In genomic region chr14:121379116-121379826, GRCm38 (mm10) we compare ENCODE assay signal across 8 mouse cellular contexts. TPM values are rescaled to one million over a fixed set of nuclear protein-coding genes. Genes with fewer than 3 reads are reported as not detected.
A peak's percentile ranks its signal among the peaks of the same experiment; 100 is the strongest.
DNase-seq lines count a peak whose midpoint lies in the region; ATAC-seq and TF ChIP-seq lines count a peak whose summit lies in the region.

No protein-coding gene starts in this region.

- H3K36me3 ChIP-seq in CH12.LX (replicated peaks in 1 of 2; ENCODE audit: control insufficient read depth in 1 of 2, insufficient read depth in 1 of 2, low read length in 1 of 2), result peaks cover 0 to 20% of the 10 kb centered on the region in 2 experiments
- H3K36me3 ChIP-seq in forebrain, embryonic 15.5 days, result no peaks in the 10 kb centered on the region
- no peaks in the 10 kb centered on the region for H3K36me3 ChIP-seq in neural tube, embryonic 14.5 days (ENCODE audit: control insufficient read depth, insufficient read depth, low read length)
- H3K36me3 ChIP-seq in testis, adult 2 months (ENCODE audit: control insufficient read depth, insufficient read depth, low read length), result no peaks in the 10 kb centered on the region

- TF ChIP-seq RAD21 in CH12.LX (IDR thresholded peaks at IDR 0.05; ENCODE audit: low read depth, low read length), result no peak

- no peak; a peak in 1 of 4 replicates for TF ChIP-seq CTCF in CH12.LX (conservative IDR thresholded peaks at IDR 0.05 in 1 of 2, IDR thresholded peaks at IDR 0.05 in 1 of 2; ENCODE audit: low read depth in 2 of 2, low read length in 2 of 2)
- no peak for TF ChIP-seq CTCF in testis, adult 2 months (IDR thresholded peaks at IDR 0.05; ENCODE audit: control insufficient read depth, insufficient read depth, insufficient replicate concordance, low read depth, low read length)

- peak; percentile 80 for TF ChIP-seq POLR2A in CH12.LX (IDR thresholded peaks at IDR 0.05; ENCODE audit: low read depth, low read length)
- TF ChIP-seq POLR2A in testis, adult 2 months (IDR thresholded peaks at IDR 0.05; ENCODE audit: control insufficient read depth, low read depth, low read length), result peak; percentile 44; the same call in 1 of the 2 replicates

- in situ Hi-C loops in CH12.LX (cut with MboI; ENCODE audit: low pct_ligation_motif_present, low pct_unique_long_range_greater_than_20kb, low sequenced_read_pairs), result no loop called here

- peak overlapping the region; percentile 70 for H3K4me2 ChIP-seq in CH12.LX (ENCODE audit: insufficient read depth, low read depth, poor library complexity, severe bottlenecking)
- peak overlapping the region; percentile 95 for H3K4me2 ChIP-seq in forebrain, embryonic 15.5 days (replicated peaks)
- H3K4me2 ChIP-seq in neural tube, embryonic 14.5 days (ENCODE audit: low read depth, low read length), result peak overlapping the region; percentile 94

- peaks cover 10 to 39% of the 10 kb centered on the region in 2 experiments for H3K4me1 ChIP-seq in CH12.LX (ENCODE audit: control insufficient read depth in 1 of 2, insufficient read depth in 2 of 2)
- peaks cover 27% of the 10 kb centered on the region for H3K4me1 ChIP-seq in forebrain, embryonic 15.5 days
- H3K4me1 ChIP-seq in neural tube, embryonic 14.5 days (ENCODE audit: control insufficient read depth, insufficient read depth, low read length), result peaks cover 15% of the 10 kb centered on the region
- peaks cover 4% of the 10 kb centered on the region for H3K4me1 ChIP-seq in testis, adult 2 months (ENCODE audit: control insufficient read depth, insufficient read depth, low read length)

- peak; percentile 89 for ATAC-seq in forebrain, embryonic 15.5 days (replicated peaks)
- peak; percentile 91 for ATAC-seq in neural tube, embryonic 14.5 days (ENCODE audit: low read depth)

- peak; percentile 78 for DNase-seq in CH12.LX (ENCODE audit: extremely low read depth)
- peak; percentile 65 for DNase-seq in cerebellum, adult 11 months
- DNase-seq in heart, postnatal 25 days (ENCODE audit: low spot score), result peak; percentile 81
- DNase-seq in layer of hippocampus, adult 18-20 months (ENCODE audit: low spot score in 2 of 2), result peak; percentile 46 to 74
- peak; percentile 78 to 79 for DNase-seq in lung, adult 18-20 months

- no peaks in the 10 kb centered on the region for H3K27me3 ChIP-seq in CH12.LX (replicated peaks)
- H3K27me3 ChIP-seq in forebrain, embryonic 15.5 days, result no peaks in the 10 kb centered on the region
- no peaks in the 10 kb centered on the region for H3K27me3 ChIP-seq in neural tube, embryonic 14.5 days (ENCODE audit: control insufficient read depth, insufficient read depth, low read length)
- H3K27me3 ChIP-seq in testis, adult 2 months (ENCODE audit: control insufficient read depth, insufficient read depth, low read length), result no peaks in the 10 kb centered on the region

- peak overlapping the region; percentile 87 to 99 (median 90) for H3K4me3 ChIP-seq in CH12.LX (replicated peaks in 1 of 3; ENCODE audit: low read depth in 2 of 3, low read length in 2 of 3, poor library complexity in 1 of 3)
- peak overlapping the region; percentile 98 for H3K4me3 ChIP-seq in forebrain, embryonic 15.5 days
- H3K4me3 ChIP-seq in neural tube, embryonic 14.5 days (ENCODE audit: low read depth, low read length), result peak overlapping the region; percentile 95
- peak overlapping the region; percentile 92 for H3K4me3 ChIP-seq in testis, adult 2 months (ENCODE audit: control insufficient read depth, low read depth, low read length)

- H3K9ac ChIP-seq in CH12.LX (ENCODE audit: insufficient read depth, low read depth), result peak overlapping the region; percentile 95
- H3K9ac ChIP-seq in forebrain, embryonic 15.5 days (replicated peaks), result peak overlapping the region; percentile 94
- peak overlapping the region; percentile 94 for H3K9ac ChIP-seq in neural tube, embryonic 14.5 days (replicated peaks; ENCODE audit: low read depth, low read length)

- H3K27ac ChIP-seq in CH12.LX (ENCODE audit: insufficient read depth, low read depth), result peak overlapping the region; percentile 80
- H3K27ac ChIP-seq in forebrain, embryonic 15.5 days (replicated peaks), result peak overlapping the region; percentile 83
- H3K27ac ChIP-seq in neural tube, embryonic 14.5 days (ENCODE audit: low read depth, low read length), result peak overlapping the region; percentile 82
- peak overlapping the region; percentile 58 for H3K27ac ChIP-seq in testis, adult 2 months (ENCODE audit: control insufficient read depth, insufficient read depth, low read depth, low read length)

- dilution Hi-C loops in CH12.LX (cut with MboI; ENCODE audit: extremely low pct_ligation_motif_present, extremely low pct_unique_long_range_greater_than_20kb, low sequenced_read_pairs), result no loop called here

- peak; percentile 23; the same call in 1 of the 2 replicates for TF ChIP-seq EP300 in CH12.LX (IDR thresholded peaks at IDR 0.05; ENCODE audit: low read length)

- WGBS in forebrain, embryonic 15.5 days, result under 1% methylated on average over 75 of the region's 79 CpGs
- under 1% methylated on average over 30 of the region's 79 CpGs for WGBS in neural tube, embryonic 14.5 days

- H3K9me3 ChIP-seq in CH12.LX (replicated peaks; ENCODE audit: low read length), result no peaks in the 10 kb centered on the region
- H3K9me3 ChIP-seq in forebrain, embryonic 15.5 days, result no peaks in the 10 kb centered on the region
- H3K9me3 ChIP-seq in neural tube, embryonic 14.5 days (ENCODE audit: control insufficient read depth, low read length), result no peaks in the 10 kb centered on the region

- peaks cover 46% of the 10 kb centered on the region for H3K79me2 ChIP-seq in CH12.LX (replicated peaks; ENCODE audit: control insufficient read depth, extremely low read depth, insufficient read depth, poor library complexity, severe bottlenecking)

- intact Hi-C loops in heart, postnatal 25 days (cut with DNase I), result loop anchor here (2.0 to 5.0 kb wide), 3 partner anchors 30 to 100 kb away; no protein-coding TSS in a partner anchor

TF ChIP-seq in CH12.LX, 34 proteins besides CTCF, POLR2A, EP300 and RAD21 (continues in another document):
- TF ChIP-seq POLR2AphosphoS2 (IDR thresholded peaks at IDR 0.05; ENCODE audit: low read depth, low read length), result no peak
- no peak for TF ChIP-seq GABPA (IDR thresholded peaks at IDR 0.05; ENCODE audit: insufficient replicate concordance, low read depth, low read length)
- TF ChIP-seq NRF1 (IDR thresholded peaks at IDR 0.05; ENCODE audit: low read depth, low read length), result peak; percentile 49; the same call in 1 of the 2 replicates
- no peak for TF ChIP-seq MYC (IDR thresholded peaks at IDR 0.05; ENCODE audit: low read depth, low read length)
- TF ChIP-seq CHD2 (IDR thresholded peaks at IDR 0.05; ENCODE audit: low read length), result 0 out of 2 replicates have a peak, but pooled peaks have one; percentile 14
- TF ChIP-seq KAT2A (IDR thresholded peaks at IDR 0.05; ENCODE audit: insufficient replicate concordance, low read length), result 0 out of 2 replicates have a peak, but pooled peaks have one; percentile 41
- no peak for TF ChIP-seq USF2 (conservative IDR thresholded peaks at IDR 0.05; ENCODE audit: low read depth, low read length)
- no peak for TF ChIP-seq RCOR1 (conservative IDR thresholded peaks at IDR 0.05; ENCODE audit: low read depth, low read length)
- TF ChIP-seq MXI1 (IDR thresholded peaks at IDR 0.05; ENCODE audit: low read depth, low read length), result no peak
- TF ChIP-seq JUN (IDR thresholded peaks at IDR 0.05; ENCODE audit: insufficient read depth, low read depth, low read length), result no peak
- TF ChIP-seq E2F4 (IDR thresholded peaks at IDR 0.05; ENCODE audit: insufficient replicate concordance, low read depth, low read length), result no peak
- TF ChIP-seq HCFC1 (IDR thresholded peaks at IDR 0.05; ENCODE audit: low read depth, low read length), result peak; percentile 36
- TF ChIP-seq SIN3A (IDR thresholded peaks at IDR 0.05; ENCODE audit: low read length), result no peak; the same call in none of the 2 replicates
- TF ChIP-seq UBTF (IDR thresholded peaks at IDR 0.05; ENCODE audit: low read depth, low read length), result peak; percentile 62
- TF ChIP-seq USF1 (IDR thresholded peaks at IDR 0.05; ENCODE audit: low read depth, low read length), result no peak
- TF ChIP-seq TCF12 (IDR thresholded peaks at IDR 0.05; ENCODE audit: low read depth, low read length), result no peak; the same call in none of the 2 replicates
- no peak; the same call in 1 of the 2 replicates for TF ChIP-seq BHLHE40 (IDR thresholded peaks at IDR 0.05; ENCODE audit: low read depth, low read length)
- peak; percentile 75 for TF ChIP-seq ELF1 (IDR thresholded peaks at IDR 0.05; ENCODE audit: low read depth, low read length)
- no peak for TF ChIP-seq PAX5 (IDR thresholded peaks at IDR 0.05; ENCODE audit: low read length)
- no peak for TF ChIP-seq ZC3H11A (IDR thresholded peaks at IDR 0.05; ENCODE audit: low read depth, low read length)
- no peak for TF ChIP-seq TBP (conservative IDR thresholded peaks at IDR 0.05; ENCODE audit: low read depth, low read length)
- no peak for TF ChIP-seq IRF4 (IDR thresholded peaks at IDR 0.05; ENCODE audit: low read depth, low read length)
- TF ChIP-seq MAZ (IDR thresholded peaks at IDR 0.05; ENCODE audit: low read depth, low read length), result no peak
- TF ChIP-seq CHD1 (IDR thresholded peaks at IDR 0.05; ENCODE audit: low read depth, low read length), result no peak
- no peak for TF ChIP-seq JUND (conservative IDR thresholded peaks at IDR 0.05; ENCODE audit: low read depth, low read length)
- peak; percentile 33; the same call in 1 of the 2 replicates for TF ChIP-seq ETS1 (conservative IDR thresholded peaks at IDR 0.05; ENCODE audit: low read depth, low read length)
- no peak for TF ChIP-seq ZNF384 (IDR thresholded peaks at IDR 0.05; ENCODE audit: low read depth, low read length)
- TF ChIP-seq ZMIZ1 (IDR thresholded peaks at IDR 0.05; ENCODE audit: low read depth, low read length), result peak; percentile 61; the same call in 1 of the 2 replicates
- TF ChIP-seq MEF2A (IDR thresholded peaks at IDR 0.05; ENCODE audit: borderline replicate concordance, low read depth, low read length), result 0 out of 2 replicates have a peak, but pooled peaks have one; percentile 38
- TF ChIP-seq MAX (IDR thresholded peaks at IDR 0.05; ENCODE audit: low read length), result no peak
- TF ChIP-seq MAFK (IDR thresholded peaks at IDR 0.05; ENCODE audit: insufficient replicate concordance, low read length), result no peak

RNA-seq across cellular contexts. Expression of gene Stk24, which starts 0.5 kb away (rescaled TPM):
- total RNA-seq in CH12.LX (2012; rRNA removed) (52.7 and 61.1 TPM in 2 replicates), CH12.LX (2014; rRNA removed) (35.5 and 43.3 TPM in 2 replicates)
- polyA plus RNA-seq in CH12.LX (2012; ENCODE audit: insufficient read length, low read depth), result 88.7 and 96.7 TPM in 2 replicates
- 23.3 and 24.4 TPM in 2 replicates for polyA plus RNA-seq in forebrain, embryonic 15.5 days (2015; fragmentation: Nextera tagmentation; extraction: Ambion mirVana)
- total RNA-seq in heart, postnatal 25 days (2021), result 10 to 100 TPM; 67.1 to 78.4 TPM
- 10 to 100 TPM; 66.9 to 67.5 TPM for total RNA-seq in layer of hippocampus, adult 18-20 months (2021)
- polyA plus RNA-seq in neural tube, embryonic 14.5 days (2014; fragmentation: Nextera tagmentation; extraction: Ambion mirVana), result 19.9 and 26.0 TPM in 2 replicates
- polyA plus RNA-seq in testis, adult 2 months (2012; rRNA removed), result 5.8 and 8.5 TPM in 2 replicates

Comparison
In these comparisons a context has a peak if more than half of its experiments do, and no peak if none do; other contexts are left out.
1. Peak in every context shown above with its lines: DNase-seq, ATAC-seq, H3K4me3 ChIP-seq and H3K27ac ChIP-seq.